Mouse (Mus musculus): ENCODE data around the gene Ankra2. TPM values are rescaled to one million over a fixed set of nuclear protein-coding genes. Genes with fewer than 3 reads are reported as not detected.

Ankra2 gene
- 18.9 and 19.3 TPM in 2 replicates for polyA plus RNA-seq (2015; fragmentation: Nextera tagmentation; extraction: Ambion mirVana)

- peak within 1 kb of the TSS; percentile 60 for H3K4me3 ChIP-seq (ENCODE audit: low read depth, low read length)
- TF ChIP-seq CTCF (IDR thresholded peaks at IDR 0.05; ENCODE audit: low read depth), result no peak
- H3K27ac ChIP-seq (ENCODE audit: low read depth, low read length), result peak within 1 kb of the TSS; percentile 91
- H3K4me2 ChIP-seq (replicated peaks; ENCODE audit: low read depth), result peak within 1 kb of the TSS; percentile 94
- no peaks in the 10 kb centered on the region for H3K27me3 ChIP-seq (replicated peaks; ENCODE audit: control insufficient read depth, insufficient read depth, low read length)
- peak within 1 kb of the TSS; percentile 74 for H3K9ac ChIP-seq (ENCODE audit: low read depth, low read length)
- WGBS, result under 1% methylated on average over 71 of the region's 71 CpGs
- no peaks in the 10 kb centered on the region for H3K9me3 ChIP-seq (ENCODE audit: control insufficient read depth)
- peaks cover 20% of the 10 kb centered on the region for H3K36me3 ChIP-seq (ENCODE audit: control insufficient read depth, insufficient read depth)
- ATAC-seq, result peak; percentile 99
- H3K4me1 ChIP-seq (replicated peaks; ENCODE audit: control insufficient read depth, insufficient read depth, low read length), result no peaks in the 10 kb centered on the region
Observed at GRCm38 (mm10) chr13:98262636-98263457, at the start of gene Ankra2, which contains the start of gene Utp15. TSS of gene Ankra2 (plus strand) at chr13:98263074. TSS of gene Utp15 (minus strand) at chr13:98263041.

DNA sequence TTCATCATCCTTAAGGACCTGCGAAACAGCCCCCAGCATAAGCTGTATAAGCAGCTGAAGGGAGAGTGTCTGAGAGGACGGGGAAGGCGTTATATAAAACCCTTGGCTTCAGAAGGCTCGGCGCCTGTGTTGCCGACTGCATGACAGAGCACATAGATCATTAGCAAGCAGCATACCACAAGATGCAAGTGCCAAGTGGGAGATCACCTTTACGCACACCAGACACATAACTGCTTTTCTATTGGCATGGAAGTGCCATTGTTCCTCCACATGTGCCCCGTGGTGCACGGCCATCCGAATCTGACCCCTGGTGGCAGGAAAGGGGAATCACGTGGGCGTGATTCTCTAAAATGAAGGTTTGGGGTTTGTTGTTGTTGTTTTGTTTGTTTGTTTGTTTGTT lies 40.0 kb upstream of the Ankra2 start:
- H3K9me3 ChIP-seq (ENCODE audit: control insufficient read depth), result no peaks in the 10 kb centered on the region
- no peak overlapping the region for H3K27ac ChIP-seq (ENCODE audit: low read depth, low read length)
- no peak overlapping the region for H3K4me2 ChIP-seq (replicated peaks; ENCODE audit: low read depth)

DNA sequence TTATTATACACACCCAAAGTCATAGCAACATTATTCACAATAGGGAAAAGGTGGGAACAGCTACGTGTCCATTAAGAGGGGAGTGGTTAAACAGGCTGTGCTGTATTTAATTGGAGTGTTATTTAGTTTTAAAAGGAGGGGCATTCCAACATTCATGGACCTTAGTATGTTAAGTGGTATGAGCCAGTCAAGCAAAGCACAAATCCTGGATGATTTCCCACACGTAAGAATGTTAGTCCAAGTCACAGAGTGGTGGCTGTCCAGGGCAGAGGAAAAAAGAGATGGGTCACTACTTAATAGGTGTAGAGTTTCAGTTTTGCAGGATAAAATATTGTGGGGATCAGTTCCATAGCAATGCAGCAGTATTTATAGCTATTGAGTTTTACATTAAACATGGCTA lies 36.6 kb upstream of the Ankra2 start:
- H3K36me3 ChIP-seq (ENCODE audit: control insufficient read depth, insufficient read depth), result no peaks in the 10 kb centered on the region
- H3K4me2 ChIP-seq (replicated peaks; ENCODE audit: low read depth), result no peak overlapping the region
- ATAC-seq, result no peak
- 61% methylated on average over 2 of the region's 2 CpGs for WGBS
- no peaks in the 10 kb centered on the region for H3K9me3 ChIP-seq (ENCODE audit: control insufficient read depth)
- H3K27me3 ChIP-seq (replicated peaks; ENCODE audit: control insufficient read depth, insufficient read depth, low read length), result no peaks in the 10 kb centered on the region
- H3K9ac ChIP-seq (ENCODE audit: low read depth, low read length), result no peak overlapping the region
- H3K4me3 ChIP-seq (ENCODE audit: low read depth, low read length), result no peak overlapping the region
- no peak overlapping the region for H3K27ac ChIP-seq (ENCODE audit: low read depth, low read length)
- no peak for TF ChIP-seq CTCF (IDR thresholded peaks at IDR 0.05; ENCODE audit: low read depth)
- H3K4me1 ChIP-seq (replicated peaks; ENCODE audit: control insufficient read depth, insufficient read depth, low read length), result no peaks in the 10 kb centered on the region

More for the DNA sequence above, 40.0 kb upstream of the Ankra2 start:
- H3K4me3 ChIP-seq (ENCODE audit: low read depth, low read length), result no peak overlapping the region
- no peak for ATAC-seq
- no peaks in the 10 kb centered on the region for H3K27me3 ChIP-seq (replicated peaks; ENCODE audit: control insufficient read depth, insufficient read depth, low read length)
- peak; percentile 91 for TF ChIP-seq CTCF (IDR thresholded peaks at IDR 0.05; ENCODE audit: low read depth)
- WGBS, result 39% methylated on average over 12 of the region's 12 CpGs
- H3K36me3 ChIP-seq (ENCODE audit: control insufficient read depth, insufficient read depth), result no peaks in the 10 kb centered on the region
- no peaks in the 10 kb centered on the region for H3K4me1 ChIP-seq (replicated peaks; ENCODE audit: control insufficient read depth, insufficient read depth, low read length)
- no peak overlapping the region for H3K9ac ChIP-seq (ENCODE audit: low read depth, low read length)

DNA sequence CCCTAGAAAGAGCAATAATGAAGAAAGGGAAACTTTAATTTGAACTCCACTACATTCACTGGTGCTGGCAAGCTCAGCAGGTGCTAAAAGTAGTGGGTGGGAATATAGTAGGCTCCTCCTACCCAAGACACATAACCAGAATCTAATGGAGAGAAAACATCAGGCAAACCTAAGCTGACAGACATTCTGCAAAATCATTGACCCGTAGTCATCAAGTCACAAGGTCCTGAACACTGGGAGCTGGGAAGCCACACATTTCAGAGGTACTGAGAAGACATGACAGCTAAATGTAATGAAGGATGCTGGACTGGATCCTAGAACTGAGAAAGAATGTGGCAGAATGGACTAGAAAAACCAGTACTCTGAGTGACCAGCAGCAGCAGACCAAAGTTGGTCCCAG lies 32.4 kb upstream of the Ankra2 start:
- H3K36me3 ChIP-seq (ENCODE audit: control insufficient read depth, insufficient read depth), result no peaks in the 10 kb centered on the region
- ATAC-seq, result no peak
- H3K9ac ChIP-seq (ENCODE audit: low read depth, low read length), result no peak overlapping the region
- no peak overlapping the region for H3K4me3 ChIP-seq (ENCODE audit: low read depth, low read length)
- 96% methylated on average over 1 of the region's 1 CpGs for WGBS
- H3K27me3 ChIP-seq (replicated peaks; ENCODE audit: control insufficient read depth, insufficient read depth, low read length), result no peaks in the 10 kb centered on the region
- no peak overlapping the region for H3K27ac ChIP-seq (ENCODE audit: low read depth, low read length)
- no peaks in the 10 kb centered on the region for H3K4me1 ChIP-seq (replicated peaks; ENCODE audit: control insufficient read depth, insufficient read depth, low read length)
- H3K4me2 ChIP-seq (replicated peaks; ENCODE audit: low read depth), result no peak overlapping the region
- H3K9me3 ChIP-seq (ENCODE audit: control insufficient read depth), result no peaks in the 10 kb centered on the region
- no peak for TF ChIP-seq CTCF (IDR thresholded peaks at IDR 0.05; ENCODE audit: low read depth)

- H3K36me3 ChIP-seq (ENCODE audit: control insufficient read depth, insufficient read depth), result no peaks in the 10 kb centered on the region
- no peaks in the 10 kb centered on the region for H3K4me1 ChIP-seq (replicated peaks; ENCODE audit: control insufficient read depth, insufficient read depth, low read length)
- H3K4me2 ChIP-seq (replicated peaks; ENCODE audit: low read depth), result no peak overlapping the region
- ATAC-seq, result no peak
- no peaks in the 10 kb centered on the region for H3K9me3 ChIP-seq (ENCODE audit: control insufficient read depth)
- H3K27me3 ChIP-seq (replicated peaks; ENCODE audit: control insufficient read depth, insufficient read depth, low read length), result no peaks in the 10 kb centered on the region
- H3K4me3 ChIP-seq (ENCODE audit: low read depth, low read length), result no peak overlapping the region
- H3K9ac ChIP-seq (ENCODE audit: low read depth, low read length), result no peak overlapping the region
- no peak overlapping the region for H3K27ac ChIP-seq (ENCODE audit: low read depth, low read length)
- no peak for TF ChIP-seq CTCF (IDR thresholded peaks at IDR 0.05; ENCODE audit: low read depth)
- 55% methylated on average over 6 of the region's 6 CpGs for WGBS
Observed at GRCm38 (mm10) chr13:98235451-98235850, 27.4 kb upstream of the Ankra2 start.

DNA sequence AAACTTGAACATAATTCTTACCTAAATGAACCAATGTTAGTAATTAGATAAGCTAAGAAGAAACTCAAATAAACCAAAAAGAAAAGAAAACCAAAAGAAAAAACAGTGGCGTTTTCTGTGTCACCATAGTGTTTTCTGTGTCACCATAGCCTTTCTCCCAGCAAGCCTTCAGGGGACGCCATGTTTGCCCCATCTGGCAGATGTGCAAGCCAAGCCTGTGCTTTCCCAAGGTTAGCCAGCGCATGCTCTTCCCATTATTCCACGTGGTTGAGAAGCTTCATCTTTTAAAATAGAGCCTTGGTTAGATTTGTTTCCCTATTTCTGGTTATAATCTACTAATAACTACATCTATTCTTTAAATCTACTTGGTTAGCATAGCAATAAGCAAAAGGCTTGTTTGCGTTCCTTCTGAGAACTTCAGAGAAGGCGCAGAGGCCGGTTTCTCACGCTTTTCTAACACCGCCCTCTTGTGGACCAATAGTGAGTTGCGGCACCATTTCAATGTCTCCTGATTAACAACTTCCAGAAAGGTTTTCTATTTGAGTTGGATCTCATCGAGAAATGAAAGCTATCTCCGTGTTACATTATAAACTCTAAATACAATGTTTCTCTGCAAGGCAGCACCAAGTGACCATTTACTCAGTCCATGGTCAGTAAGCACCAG lies 22.8 kb upstream of the Ankra2 start:
- no peaks in the 10 kb centered on the region for H3K9me3 ChIP-seq (ENCODE audit: control insufficient read depth)
- WGBS, result 17% methylated on average over 12 of the region's 12 CpGs
- no peak overlapping the region for H3K27ac ChIP-seq (ENCODE audit: low read depth, low read length)
- H3K4me3 ChIP-seq (ENCODE audit: low read depth, low read length), result no peak overlapping the region
- H3K4me2 ChIP-seq (replicated peaks; ENCODE audit: low read depth), result no peak overlapping the region
- no peaks in the 10 kb centered on the region for H3K27me3 ChIP-seq (replicated peaks; ENCODE audit: control insufficient read depth, insufficient read depth, low read length)
- no peaks in the 10 kb centered on the region for H3K36me3 ChIP-seq (ENCODE audit: control insufficient read depth, insufficient read depth)
- peak; percentile 88 for TF ChIP-seq CTCF (IDR thresholded peaks at IDR 0.05; ENCODE audit: low read depth)
- no peak overlapping the region for H3K9ac ChIP-seq (ENCODE audit: low read depth, low read length)
- H3K4me1 ChIP-seq (replicated peaks; ENCODE audit: control insufficient read depth, insufficient read depth, low read length), result no peaks in the 10 kb centered on the region
- no peak for ATAC-seq
